Mouse (Mus musculus) liver, postnatal 0 days (tissue): ENCODE data around the gene N4bp2.

ENCODE experiments used
- CTCF ChIP-seq: sonication (generic); IDR thresholded peaks from 2 replicates; pipeline ENCODE4 v1.5.1; 2016; ENCODE audit warnings: antibody characterized with exemption, low read depth
- EP300 ChIP-seq: IDR thresholded peaks from 2 replicates; pipeline ENCODE4 v1.6.1; 2016; ENCODE audit warnings: antibody characterized with exemption, low read depth, mild to moderate bottlenecking

DNA sequence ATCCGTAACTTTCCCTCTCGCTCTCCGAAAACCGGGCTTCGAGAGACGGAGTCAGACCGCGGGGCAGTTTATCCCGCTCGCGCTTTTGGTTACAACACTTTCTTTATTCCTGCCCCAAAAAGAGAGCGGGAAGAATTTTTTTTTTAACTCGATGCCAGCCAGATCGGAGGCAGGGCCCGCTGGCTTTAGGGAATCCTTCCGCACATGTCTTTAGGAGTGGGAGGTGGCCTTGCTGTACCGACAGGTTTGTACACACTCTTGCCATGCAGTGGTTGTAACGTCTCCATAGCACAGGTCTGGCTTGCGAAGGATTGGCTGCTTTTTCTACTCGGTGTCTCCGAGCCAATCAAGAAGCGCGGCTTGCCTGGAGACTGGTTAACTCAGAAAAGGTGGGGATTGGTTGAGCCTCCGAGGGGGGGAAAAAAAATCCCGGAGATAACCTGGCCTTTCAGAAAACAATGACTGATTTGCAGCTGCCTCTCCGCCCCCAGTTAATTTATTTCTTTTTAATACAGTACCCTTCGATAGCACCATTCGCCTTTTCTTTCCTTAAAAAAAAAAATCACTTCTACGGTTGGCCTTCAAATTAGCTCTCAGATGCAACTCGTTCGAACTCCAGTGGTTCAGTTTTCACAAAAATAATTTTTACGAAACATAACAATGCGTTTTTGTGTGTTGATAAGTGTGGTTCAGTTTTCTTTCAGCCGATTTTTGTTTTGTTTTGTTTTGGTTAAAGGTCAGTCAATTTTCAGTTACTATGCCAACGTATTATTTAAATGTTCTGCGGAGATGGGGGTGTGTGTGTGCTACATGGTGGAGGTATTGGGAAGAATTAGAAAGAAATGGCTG, 1.7 kb downstream of the N4bp2 start:
- no peak for TF ChIP-seq CTCF
- no peak for TF ChIP-seq EP300
